Mouse (Mus musculus) hindbrain, postnatal 0 days (tissue): Measurements from ENCODE around the gene Calb2. TPM values are rescaled to one million over a fixed set of nuclear protein-coding genes. Genes with fewer than 3 reads are reported as not detected.

Experiments used
- ATAC-seq: fragments of 200-750 bp; cut with Nextera tagmentation; 2 replicates; pipeline ENCODE4 v1.8.0; 2017; ENCODE audit warnings: mild to moderate bottlenecking, moderate TSS enrichment, moderate library complexity
- DNase-seq: peaks from one replicate; pipeline ENCODE4 v3.0.0-alpha.2; 2015; ENCODE audit warnings: low spot score
- H3K27ac ChIP-seq: fragments of 300-500 bp; sonication (generic); 2 replicates; pipeline ENCODE4 v1.5.1; 2014; ENCODE audit warnings: mild to moderate bottlenecking
- H3K27me3 ChIP-seq: fragments of 300-500 bp; sonication (generic); 2 replicates; pipeline ENCODE4 v1.6.1; 2014; ENCODE audit warnings: low read length, mixed read lengths; ENCODE audit not compliant: insufficient read depth
- H3K36me3 ChIP-seq: fragments of 300-500 bp; sonication (generic); 2 replicates; pipeline ENCODE4 v1.6.1; 2014; ENCODE audit warnings: low read length, mixed read lengths; ENCODE audit not compliant: insufficient read depth
- H3K4me1 ChIP-seq: fragments of 300-500 bp; sonication (generic); 2 replicates; pipeline ENCODE4 v1.6.1; 2014; ENCODE audit warnings: antibody characterized with exemption, low read length, mixed read lengths; ENCODE audit not compliant: insufficient read depth
- H3K4me2 ChIP-seq: fragments of 300-500 bp; sonication (generic); 2 replicates; pipeline ENCODE4 v1.6.1; 2014; ENCODE audit warnings: low read depth, mild to moderate bottlenecking, low read length, moderate library complexity, mixed read lengths
- H3K4me3 ChIP-seq: fragments of 300-500 bp; sonication (generic); 2 replicates; pipeline ENCODE4 v1.5.1; 2014; ENCODE audit warnings: low read length
- H3K9ac ChIP-seq: fragments of 300-500 bp; sonication (generic); replicated peaks from 2 replicates; pipeline ENCODE4 v1.6.1; 2014; ENCODE audit warnings: mild to moderate bottlenecking, low read length, moderate library complexity, mixed read lengths
- H3K9me3 ChIP-seq: fragments of 300-500 bp; sonication (generic); 2 replicates; pipeline ENCODE4 v1.6.1; 2016; ENCODE audit warnings: low read length, mixed read lengths
- CTCF ChIP-seq: IDR thresholded peaks from 2 replicates; pipeline ENCODE4 v1.5.1; 2016; ENCODE audit warnings: antibody characterized with exemption, control low read depth, low read depth
- WGBS: fragments of 180-500 bp; shearing (Covaris S2); extraction: QIAGEN DNeasy Blood & Tissue Kit; methylation state at CpG from one replicate; pipeline ENCODE4 v1.1.7; 2014; 5-methylcytosine and 5-hydroxymethylcytosine counted together
- polyA plus RNA-seq: library from polyadenylated mRNA; unstranded; fragments of >200 nt; fragmentation: Nextera tagmentation; extraction: Ambion mirVana; gene quantifications from 2 replicates; pipeline ENCODE4 v1.2.1, GENCODE M21; 2015
- total RNA-seq: library from RNA; depleted of rRNA; stranded (reverse); fragments of >200 nt; gene quantifications from 2 replicates; pipeline ENCODE4 v1.2.3, GENCODE M21; 2014

The Calb2 gene
- total and polyA plus RNA-seq, 2 experiments from 2014 or later, result 66.2 to 168 TPM

DNA sequence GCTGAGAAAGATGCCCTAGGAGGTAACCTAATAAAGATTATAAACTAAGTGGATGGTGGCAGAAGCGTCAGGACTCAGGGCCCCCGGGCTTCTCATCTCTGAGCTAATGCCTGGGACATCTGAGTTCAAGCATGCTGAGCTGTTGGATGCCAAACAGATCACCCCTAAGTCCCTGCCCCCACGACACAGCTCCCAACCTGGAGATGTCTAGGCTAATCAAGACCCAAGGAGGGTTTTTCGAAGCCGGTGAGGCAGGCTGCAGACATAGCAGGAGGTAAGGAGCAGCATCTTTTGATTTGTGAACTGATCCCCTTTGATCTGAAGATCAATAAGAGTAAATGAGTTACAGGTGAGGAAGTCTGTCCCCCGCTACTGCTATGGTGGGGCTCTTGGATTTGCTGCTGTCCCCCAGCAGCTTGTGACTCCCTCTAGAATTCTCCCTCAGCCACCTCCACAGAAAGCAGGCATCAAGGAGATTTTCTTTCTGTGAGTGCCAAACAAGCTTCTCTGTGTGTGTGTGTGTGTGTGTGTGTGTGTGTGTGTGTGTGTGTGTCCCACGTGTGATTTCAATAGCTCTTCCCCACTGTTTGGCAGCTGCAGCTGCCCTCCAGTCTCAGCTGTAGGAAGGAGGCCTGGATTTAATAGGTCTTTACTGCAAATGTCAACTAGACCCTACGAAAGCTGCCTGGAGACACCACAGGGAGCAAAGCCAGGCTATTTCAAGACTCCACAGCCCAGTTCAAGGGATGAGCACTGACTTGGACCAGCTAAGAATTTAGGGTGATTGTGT lies 21.1 kb upstream of the Calb2 start:
- Histone ChIP-seq H3K9me3 (no peaks in the 10 kb centered on the region), H3K27ac (peak overlapping the region; percentile 51; the same call in 1 of the 2 replicates), H3K4me2 (no peak overlapping the region), H3K4me1 (0 out of 2 replicates have a peak, but pooled peaks cover 7% of the 10 kb centered on the region), H3K9ac (no peak overlapping the region), H3K4me3 (no peak overlapping the region), H3K36me3 (no peaks in the 10 kb centered on the region), H3K27me3 (no peaks in the 10 kb centered on the region)
- no peak for TF ChIP-seq CTCF
- 17% methylated on average over 8 of the region's 8 CpGs for WGBS
- ATAC-seq (peak; percentile 77), DNase-seq (peak; percentile 67)

DNA sequence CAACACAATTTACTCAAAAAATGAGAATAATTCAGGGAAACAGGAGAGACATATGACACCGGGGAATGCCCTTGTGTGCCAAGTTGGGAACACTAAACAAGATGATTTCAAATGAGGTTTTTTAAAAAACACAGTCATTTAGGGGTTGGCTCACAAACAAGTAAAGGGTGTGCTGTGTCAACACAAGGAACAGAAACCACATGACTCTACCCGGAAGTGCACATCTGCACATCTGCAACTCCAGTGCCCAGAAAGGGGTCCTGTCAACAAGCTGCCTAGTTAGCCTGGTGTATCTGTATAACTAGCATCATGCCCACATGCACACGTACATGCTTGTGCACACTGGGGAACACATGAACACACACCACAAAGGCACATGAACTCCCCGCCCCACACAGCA lies 17.5 kb upstream of the Calb2 start:
- H3K27me3 ChIP-seq, result no peaks in the 10 kb centered on the region
- peaks cover 23% of the 10 kb centered on the region; the same call in 1 of the 2 replicates for H3K4me1 ChIP-seq
- TF ChIP-seq CTCF, result no peak
- no peak overlapping the region for H3K27ac ChIP-seq
- H3K4me3 ChIP-seq, result no peak overlapping the region
- 83% methylated on average over 4 of the region's 4 CpGs for WGBS
- no peak overlapping the region for H3K9ac ChIP-seq
- no peaks in the 10 kb centered on the region for H3K36me3 ChIP-seq
- ATAC-seq (no peak), DNase-seq (no peak)
- no peak overlapping the region for H3K4me2 ChIP-seq
- H3K9me3 ChIP-seq, result no peaks in the 10 kb centered on the region

- 27% methylated on average over 11 of the region's 11 CpGs for WGBS
- Histone ChIP-seq H3K4me3 (no peak overlapping the region), H3K36me3 (no peaks in the 10 kb centered on the region), H3K27me3 (no peaks in the 10 kb centered on the region), H3K4me1 (peaks cover 16% of the 10 kb centered on the region; the same call in 1 of the 2 replicates), H3K9me3 (no peaks in the 10 kb centered on the region), H3K4me2 (no peak overlapping the region), H3K9ac (no peak overlapping the region), H3K27ac (peak overlapping the region; percentile 59)
- peak; percentile 37; the same call in 1 of the 2 replicates for ATAC-seq
- no peak for DNase-seq
- TF ChIP-seq CTCF, result no peak
Observed at GRCm38 (mm10) chr8:110183748-110184147, 15.7 kb upstream of the Calb2 start.

- Histone ChIP-seq H3K4me1 (peaks cover 16% of the 10 kb centered on the region), H3K27ac (peak overlapping the region; percentile 59), H3K4me3 (no peak overlapping the region), H3K27me3 (no peaks in the 10 kb centered on the region), H3K9ac (no peak overlapping the region), H3K9me3 (no peaks in the 10 kb centered on the region), H3K36me3 (no peaks in the 10 kb centered on the region), H3K4me2 (0 out of 2 replicates have a peak overlapping the region, but pooled peaks have one; percentile 14)
- no peak for TF ChIP-seq CTCF
- ATAC-seq (peak; percentile 66; the same call in 1 of the 2 replicates), DNase-seq (peak; percentile 70)
- WGBS, result 29% methylated on average over 11 of the region's 11 CpGs
Observed at GRCm38 (mm10) chr8:110182735-110183367, 14.8 kb upstream of the Calb2 start.

GRCm38 (mm10) chr8:110177359-110178155 lies 9.5 kb upstream of the Calb2 start:
- TF ChIP-seq CTCF, result no peak
- Histone ChIP-seq H3K27ac (peak overlapping the region; percentile 68), H3K9ac (no peak overlapping the region), H3K4me2 (peak overlapping the region; percentile 23; the same call in 1 of the 2 replicates), H3K4me1 (peaks cover 11% of the 10 kb centered on the region), H3K4me3 (no peak overlapping the region), H3K9me3 (no peaks in the 10 kb centered on the region), H3K27me3 (no peaks in the 10 kb centered on the region), H3K36me3 (no peaks in the 10 kb centered on the region)
- 18% methylated on average over 22 of the region's 22 CpGs for WGBS
- peak; percentile 75 for DNase-seq
- ATAC-seq, result peak; percentile 91

DNA sequence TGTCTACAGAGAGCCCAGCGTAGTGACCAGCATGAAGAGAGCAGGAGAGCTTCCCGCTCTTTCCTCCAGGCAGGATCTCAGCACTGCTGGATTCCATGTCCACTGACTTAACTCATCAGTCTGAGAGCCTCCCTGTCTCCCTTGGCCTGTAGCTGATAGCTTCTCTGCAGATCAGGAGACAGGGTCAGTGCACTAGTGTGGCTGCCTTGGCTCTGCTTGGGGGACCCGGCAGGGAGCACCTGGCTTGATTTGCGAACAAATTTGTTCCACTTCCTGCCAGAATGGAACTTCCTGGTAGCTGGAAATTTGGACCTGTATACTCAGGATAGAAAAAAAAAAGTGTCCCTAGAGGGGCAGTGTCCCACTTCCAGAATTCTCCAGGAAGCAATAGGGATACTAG lies 6.8 kb upstream of the Calb2 start:
- Histone ChIP-seq H3K4me3 (no peak overlapping the region), H3K4me1 (peaks cover 9% of the 10 kb centered on the region), H3K9me3 (no peaks in the 10 kb centered on the region), H3K4me2 (no peak overlapping the region), H3K9ac (no peak overlapping the region), H3K36me3 (no peaks in the 10 kb centered on the region), H3K27me3 (no peaks in the 10 kb centered on the region), H3K27ac (no peak overlapping the region)
- no peak for TF ChIP-seq CTCF
- WGBS, result 79% methylated on average over 4 of the region's 4 CpGs
- no peak for DNase-seq
- no peak for ATAC-seq
